Mouse (Mus musculus) urinary bladder, postnatal 36 days (tissue): ENCODE results near the gene Sdhb.

Source experiments
- DNase-seq, 2 experiments: peaks; one replicate each; pipeline ENCODE4 v3.0.0; 2022; ENCODE audit warnings: low spot score in 2 of 2, mixed read lengths in 1 of 2

Sdhb gene

GRCm38 (mm10) chr4:141011556-141012328 lies 50.7 kb downstream of the Sdhb start:
- peak in 1 of 2 experiments; percentile 34 for DNase-seq

GRCm38 (mm10) chr4:141012558-141012957 lies 51.6 kb downstream of the Sdhb start:
- DNase-seq = no peak

GRCm38 (mm10) chr4:141014114-141014513 lies 53.1 kb downstream of the Sdhb start:
- no peak for DNase-seq

- DNase-seq = no peak
These were observed 53.9 kb downstream of the Sdhb start for GRCm38 (mm10) chr4:141014856-141015255.

- DNase-seq = no peak
These were observed 54.4 kb downstream of the Sdhb start for GRCm38 (mm10) chr4:141015356-141015755.

GRCm38 (mm10) chr4:141016311-141016710 lies 55.3 kb downstream of the Sdhb start:
- DNase-seq = peak in 1 of 2 experiments; percentile 28

GRCm38 (mm10) chr4:141017657-141018436 lies 56.8 kb downstream of the Sdhb start:
- DNase-seq = no peak

- no peak for DNase-seq
These were observed 59.2 kb downstream of the Sdhb start for GRCm38 (mm10) chr4:141020220-141020619.

- DNase-seq = no peak
These were observed 60.0 kb downstream of the Sdhb start for GRCm38 (mm10) chr4:141020811-141021613.

GRCm38 (mm10) chr4:141021614-141021929 lies 60.6 kb downstream of the Sdhb start:
- no peak for DNase-seq

GRCm38 (mm10) chr4:141024052-141024451 lies 63.0 kb downstream of the Sdhb start:
- DNase-seq = no peak

- no peak for DNase-seq
These were observed 64.0 kb downstream of the Sdhb start for GRCm38 (mm10) chr4:141024992-141025391.
